Mouse (Mus musculus): ENCODE measurements around the gene Plcb1. TPM values are rescaled to one million over a fixed set of nuclear protein-coding genes. Genes with fewer than 3 reads are reported as not detected.
A peak's percentile ranks its signal among the peaks of the same experiment; 100 is the strongest.
"Not testable (repeated sequence)": the region's sequence is repeated elsewhere in the genome, so short reads cannot be mapped to it uniquely, and the experiment has no call there.

Gene Plcb1
- total RNA-seq, 2 experiments from 2014 or later, result 152 to 156 TPM

DNA sequence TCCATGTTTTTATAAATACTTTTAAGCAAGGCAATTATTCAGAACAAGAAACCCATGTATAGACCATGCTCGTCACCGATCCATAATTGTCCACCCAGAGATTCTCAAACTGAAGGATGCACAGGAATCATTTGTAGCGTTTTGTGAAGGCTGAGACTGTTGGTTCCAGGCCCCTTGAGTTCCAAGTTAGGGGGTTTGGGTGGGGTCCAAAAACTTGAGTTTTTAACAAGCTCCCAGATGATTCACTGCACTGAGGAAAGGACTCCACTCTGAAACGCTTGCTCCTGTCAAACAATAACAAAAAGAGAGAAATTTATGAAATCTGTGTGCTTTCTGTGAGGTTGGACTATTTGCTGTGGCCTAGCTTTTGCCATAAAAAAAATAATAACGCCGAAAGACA lies 186.5 kb downstream of the Plcb1 start:
- no peak for TF ChIP-seq CTCF (conservative IDR thresholded peaks at IDR 0.05)
- no peak for DNase-seq (ENCODE audit: low spot score in 2 of 2)
- peak overlapping the region; percentile 60 for H3K27ac ChIP-seq
- no peak overlapping the region for H3K4me3 ChIP-seq

DNA sequence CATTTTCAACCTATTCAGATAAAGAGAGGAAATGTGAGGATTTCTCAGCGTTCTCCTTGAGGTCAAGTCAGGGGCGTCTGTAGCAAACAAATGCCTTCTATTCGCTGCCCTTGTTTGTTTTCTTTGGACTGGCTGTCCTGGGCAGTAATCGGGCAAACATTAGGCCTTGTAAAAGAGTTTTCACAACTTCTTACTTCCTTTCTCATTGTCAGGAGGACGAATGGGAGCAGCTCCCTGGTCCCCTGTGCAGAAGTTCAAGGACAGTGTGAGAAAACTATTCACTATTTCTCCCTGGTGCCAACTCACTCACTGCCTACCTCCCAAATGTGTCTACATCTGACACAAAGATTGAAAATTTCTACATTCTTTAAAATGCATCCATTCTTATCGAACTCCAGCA lies 188.8 kb downstream of the Plcb1 start:
- Histone ChIP-seq H3K4me3 (no peak overlapping the region), H3K27ac (peak overlapping the region; percentile 60)
- DNase-seq (ENCODE audit: low spot score in 2 of 2), result no peak
- TF ChIP-seq CTCF (conservative IDR thresholded peaks at IDR 0.05), result no peak

DNA sequence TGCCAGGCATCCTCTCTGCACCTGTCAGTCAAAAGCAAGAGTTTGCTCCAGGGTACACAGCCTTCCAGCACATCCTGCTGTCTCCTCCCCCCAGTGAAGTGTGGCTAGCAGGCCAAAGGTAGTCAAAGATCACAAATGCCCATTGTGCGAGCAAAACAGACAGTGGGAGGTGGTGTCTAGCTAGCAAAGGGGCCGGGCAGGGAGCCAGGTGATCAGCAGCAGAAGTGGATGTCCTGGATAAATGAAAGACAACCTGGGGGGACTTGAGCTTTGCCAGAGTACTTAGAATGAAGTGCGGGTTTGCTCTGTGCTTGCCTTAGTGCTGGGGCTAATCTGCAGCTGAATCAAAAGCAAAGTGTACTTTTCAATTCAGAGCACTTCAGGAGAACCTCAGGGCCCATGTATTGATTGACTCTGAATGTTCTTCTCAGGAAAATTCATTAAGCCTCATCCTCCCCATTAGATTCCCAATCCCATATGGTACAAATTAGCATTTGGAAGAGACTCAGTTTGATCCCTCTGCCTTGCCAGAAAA lies 191.0 kb downstream of the Plcb1 start:
- H3K27ac ChIP-seq, result peak overlapping the region; percentile 67
- no peak overlapping the region for H3K4me3 ChIP-seq
- TF ChIP-seq CTCF (conservative IDR thresholded peaks at IDR 0.05), result no peak
- DNase-seq (ENCODE audit: low spot score in 2 of 2), result peak in 1 of 2 experiments; percentile 13

DNA sequence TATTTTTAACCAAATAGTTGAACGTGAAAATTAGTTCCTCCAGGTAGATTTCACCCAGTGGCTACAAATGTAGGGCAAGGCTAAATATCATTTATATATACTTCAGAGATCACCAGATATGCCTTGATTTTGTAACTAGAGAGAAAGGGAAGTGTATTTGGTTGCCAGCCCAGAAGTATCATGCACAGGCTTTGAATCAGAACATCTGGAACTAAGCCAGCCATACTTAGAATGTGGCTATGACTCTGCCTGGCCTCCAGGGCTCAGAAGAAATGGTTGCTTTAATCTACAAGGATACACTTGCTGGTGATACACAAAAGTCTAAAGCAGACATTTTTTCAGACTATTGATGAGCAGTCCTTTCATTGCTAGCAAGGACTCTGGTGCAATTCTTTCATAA lies 191.8 kb downstream of the Plcb1 start:
- no peak for DNase-seq (ENCODE audit: low spot score in 2 of 2)
- TF ChIP-seq CTCF (conservative IDR thresholded peaks at IDR 0.05), result peak; percentile 37
- Histone ChIP-seq H3K27ac (no peak overlapping the region), H3K4me3 (no peak overlapping the region)

DNA sequence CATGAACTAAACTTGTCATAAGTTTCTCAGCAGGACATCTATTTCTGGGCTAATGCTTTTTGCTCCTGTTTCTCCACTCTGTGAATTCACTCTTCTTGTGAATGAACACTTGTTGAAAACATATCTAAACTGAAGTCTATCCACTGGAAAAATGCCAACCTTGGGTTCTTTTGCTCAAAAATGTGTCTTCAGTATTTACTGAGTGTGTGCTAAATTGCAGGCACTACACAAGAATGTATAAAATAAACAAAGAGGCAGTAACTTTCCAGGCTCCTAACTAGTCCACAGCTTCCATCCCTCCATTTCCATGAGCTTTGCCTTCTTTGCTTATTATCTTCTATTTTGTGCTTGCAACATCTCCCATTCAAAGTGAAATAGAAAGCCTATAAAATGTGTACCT lies 195.5 kb downstream of the Plcb1 start:
- Histone ChIP-seq H3K27ac (no peak overlapping the region), H3K4me3 (no peak overlapping the region)
- DNase-seq (ENCODE audit: low spot score in 2 of 2), result no peak
- TF ChIP-seq CTCF (conservative IDR thresholded peaks at IDR 0.05), result no peak

DNA sequence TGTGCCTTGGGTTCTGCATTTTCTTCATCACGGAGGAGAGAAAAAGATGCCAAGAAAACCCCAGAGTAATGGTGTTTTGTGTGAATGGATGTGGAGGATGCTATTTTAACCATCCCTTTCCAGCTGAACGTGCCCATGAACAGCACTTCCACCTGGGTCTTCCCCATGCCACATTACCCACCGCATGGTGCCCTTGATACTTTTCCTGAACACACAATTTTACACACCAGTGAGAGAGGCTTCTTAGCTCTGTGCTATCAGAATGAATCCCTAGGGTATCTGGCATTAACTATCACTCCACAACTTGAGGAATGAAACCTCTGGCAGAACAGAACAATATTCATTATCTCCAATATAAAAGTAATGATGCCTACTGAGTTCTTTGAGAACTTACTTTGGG lies 199.0 kb downstream of the Plcb1 start:
- no peak overlapping the region for H3K4me3 ChIP-seq
- no peak for TF ChIP-seq CTCF (conservative IDR thresholded peaks at IDR 0.05)
- no peak overlapping the region for H3K27ac ChIP-seq
- DNase-seq (ENCODE audit: low spot score in 2 of 2), result no peak

DNA sequence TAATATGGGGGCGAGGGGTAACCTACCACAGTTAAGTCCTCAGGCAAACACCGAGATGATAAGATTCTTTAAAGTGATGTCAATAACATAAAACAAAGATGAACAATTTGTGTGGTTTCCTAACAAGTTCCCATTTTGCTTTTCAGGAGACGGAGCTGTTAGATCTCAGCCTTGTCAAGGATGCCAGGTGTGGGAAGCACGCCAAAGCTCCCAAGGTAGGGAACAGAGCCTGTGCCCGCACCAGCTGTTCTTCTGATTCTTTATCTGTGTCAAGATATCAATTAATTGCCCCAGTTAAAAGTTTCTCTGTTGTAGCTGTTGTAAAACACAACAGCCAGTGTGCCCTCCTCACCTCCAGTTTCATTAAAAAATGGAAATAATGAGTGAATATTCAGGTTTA lies 202.1 kb downstream of the Plcb1 start:
- TF ChIP-seq CTCF (conservative IDR thresholded peaks at IDR 0.05), result no peak
- DNase-seq (ENCODE audit: low spot score in 2 of 2), result no peak
- Histone ChIP-seq H3K4me3 (no peak overlapping the region), H3K27ac (no peak overlapping the region)

DNA sequence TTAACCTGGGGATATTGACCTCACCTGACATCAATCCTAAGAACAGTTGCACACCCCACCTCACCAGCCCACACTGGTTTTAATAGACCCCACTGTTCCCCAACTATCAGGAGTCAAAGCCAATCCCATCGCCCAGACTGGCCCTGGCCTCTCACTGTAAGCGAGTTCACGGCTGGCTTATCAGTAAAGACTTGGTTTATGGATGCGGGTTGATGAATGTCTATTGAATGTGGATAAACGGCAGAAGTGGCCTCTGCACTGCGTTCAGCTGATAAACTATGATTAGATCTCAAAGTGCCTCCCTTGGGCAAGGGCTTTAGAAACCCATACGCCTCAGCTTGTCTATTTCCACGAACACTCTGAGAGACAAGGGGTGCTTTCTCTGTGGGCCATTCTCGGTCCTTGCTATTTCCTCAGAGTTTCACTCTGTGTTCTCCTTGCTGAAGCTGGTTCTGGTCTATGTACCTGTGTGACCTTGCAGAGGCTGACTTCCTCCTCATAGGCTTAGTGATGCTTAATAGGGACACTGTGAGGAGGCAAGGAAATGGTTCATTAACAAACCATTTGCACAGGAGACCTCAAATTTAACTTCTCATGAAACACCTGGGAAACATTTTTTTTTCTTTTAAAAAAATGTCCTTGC lies 203.9 kb downstream of the Plcb1 start:
- no peak for DNase-seq (ENCODE audit: low spot score in 2 of 2)
- Histone ChIP-seq H3K27ac (peak overlapping the region; percentile 39; the same call in 1 of the 2 replicates), H3K4me3 (no peak overlapping the region)
- TF ChIP-seq CTCF (conservative IDR thresholded peaks at IDR 0.05), result no peak

DNA sequence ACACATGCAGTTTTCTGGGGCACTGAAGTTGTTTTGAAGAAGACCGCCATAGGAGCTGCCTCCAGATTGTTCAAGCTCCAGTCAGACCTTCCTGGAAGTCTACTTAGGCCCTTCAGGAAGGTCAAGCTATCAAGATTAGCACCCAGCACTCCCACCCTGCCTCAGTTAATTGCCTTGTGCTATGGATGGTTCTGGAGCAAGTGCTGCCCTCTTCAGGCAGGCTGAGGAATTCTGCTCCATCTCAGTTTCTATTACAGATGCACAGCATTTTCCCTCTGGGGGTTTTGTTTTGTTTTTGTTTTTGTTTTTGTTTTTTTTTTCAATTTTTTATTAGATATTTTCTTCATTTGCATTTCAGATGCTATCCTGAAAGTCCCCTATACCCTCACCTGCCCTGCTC lies 221.3 kb downstream of the Plcb1 start:
- no peak for DNase-seq (ENCODE audit: low spot score in 2 of 2)
- Histone ChIP-seq H3K27ac (no peak overlapping the region), H3K4me3 (no peak overlapping the region)
- TF ChIP-seq CTCF (conservative IDR thresholded peaks at IDR 0.05), result peak; percentile 77

DNA sequence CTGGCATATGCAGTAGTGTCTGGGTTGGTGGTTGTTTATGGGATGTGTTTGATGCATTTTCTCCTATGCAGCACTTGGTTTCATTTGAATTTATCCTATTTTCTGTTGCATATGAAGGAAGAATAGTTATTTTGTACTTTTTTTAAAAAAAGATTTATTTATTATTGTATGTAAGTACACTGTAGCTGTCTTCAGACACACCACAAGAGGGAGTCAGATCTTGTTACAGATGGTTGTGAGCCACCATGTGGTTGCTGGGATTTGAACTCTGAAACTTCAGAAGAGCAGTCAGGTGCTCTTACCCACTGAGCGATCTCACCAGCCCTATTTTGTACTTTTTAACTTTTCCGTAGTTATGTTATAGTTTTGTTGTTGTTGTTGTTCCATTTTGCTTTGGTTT lies 222.0 kb downstream of the Plcb1 start:
- not testable (repeated sequence) for H3K27ac ChIP-seq; DNase-seq (ENCODE audit: low spot score in 2 of 2); H3K4me3 ChIP-seq
- peak; percentile 56 for TF ChIP-seq CTCF (conservative IDR thresholded peaks at IDR 0.05)

DNA sequence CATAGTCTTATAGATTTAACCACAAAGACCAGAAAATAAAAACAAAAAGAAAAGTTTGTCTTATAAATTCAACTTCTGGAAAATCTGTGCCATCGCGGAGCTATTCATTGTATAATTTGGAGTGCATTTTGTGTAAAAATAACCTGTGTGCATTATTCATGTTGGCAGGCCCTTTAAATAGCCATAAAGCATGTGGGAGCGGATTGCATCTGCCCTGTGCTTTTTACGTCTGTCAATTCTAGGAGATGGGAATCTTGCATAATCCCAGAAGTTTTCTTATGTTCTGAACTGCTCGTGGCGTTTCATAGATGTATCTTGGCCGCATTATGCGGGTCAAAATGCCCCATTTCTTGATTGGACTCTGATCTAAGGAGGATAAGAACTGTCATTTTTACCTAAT lies 224.5 kb downstream of the Plcb1 start:
- peak; percentile 25 to 49 for DNase-seq (ENCODE audit: low spot score in 2 of 2)

DNA sequence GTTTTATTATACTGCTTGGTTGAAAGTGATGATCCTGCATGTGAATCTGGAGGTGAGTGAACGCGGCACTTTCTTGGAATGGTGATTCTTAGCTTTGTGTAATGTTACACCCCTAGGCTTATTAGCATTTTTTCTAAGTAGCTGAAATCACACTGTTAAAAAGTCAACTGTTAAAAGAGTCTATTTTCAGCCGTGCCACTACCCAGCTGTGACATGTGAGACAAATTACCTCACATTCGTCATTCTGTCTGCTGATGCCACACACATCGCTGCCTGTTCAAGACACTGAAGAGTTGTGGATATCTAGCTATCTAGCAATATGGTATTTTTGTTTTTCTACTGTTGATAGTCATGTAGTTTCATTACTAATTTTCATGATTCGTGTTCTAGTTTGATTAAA lies 229.6 kb downstream of the Plcb1 start:
- Histone ChIP-seq H3K27ac (no peak overlapping the region), H3K4me3 (no peak overlapping the region)
- no peak for DNase-seq (ENCODE audit: low spot score in 2 of 2)
- no peak for TF ChIP-seq CTCF (conservative IDR thresholded peaks at IDR 0.05)

More for the DNA sequence above, 224.5 kb downstream of the Plcb1 start:
- no peak for TF ChIP-seq CTCF (conservative IDR thresholded peaks at IDR 0.05)
- H3K27ac ChIP-seq, result peak overlapping the region; percentile 5; the same call in 1 of the 2 replicates
- no peak overlapping the region for H3K4me3 ChIP-seq

DNA sequence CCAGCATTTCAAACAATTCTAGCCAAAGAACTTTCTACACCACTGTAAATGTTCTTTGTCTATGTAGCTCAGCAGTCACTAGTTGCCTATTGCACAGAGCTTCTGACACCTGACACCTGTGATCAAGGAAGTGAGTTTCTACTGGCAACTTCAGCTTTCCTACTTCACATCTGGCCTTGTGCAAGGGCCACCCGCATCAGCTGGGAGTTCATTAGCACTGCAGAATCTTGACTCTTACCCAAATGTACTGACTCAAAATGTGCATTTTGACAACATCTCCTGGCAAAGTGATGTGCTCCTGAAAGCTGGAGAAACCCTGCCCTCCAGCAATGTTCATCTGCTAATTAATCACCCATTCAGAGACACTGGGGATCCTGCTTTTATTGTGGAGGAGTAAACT lies 232.4 kb downstream of the Plcb1 start:
- no peak for DNase-seq (ENCODE audit: low spot score in 2 of 2)
- H3K27ac ChIP-seq, result no peak overlapping the region
- TF ChIP-seq CTCF (conservative IDR thresholded peaks at IDR 0.05), result no peak
- H3K4me3 ChIP-seq, result no peak overlapping the region

DNA sequence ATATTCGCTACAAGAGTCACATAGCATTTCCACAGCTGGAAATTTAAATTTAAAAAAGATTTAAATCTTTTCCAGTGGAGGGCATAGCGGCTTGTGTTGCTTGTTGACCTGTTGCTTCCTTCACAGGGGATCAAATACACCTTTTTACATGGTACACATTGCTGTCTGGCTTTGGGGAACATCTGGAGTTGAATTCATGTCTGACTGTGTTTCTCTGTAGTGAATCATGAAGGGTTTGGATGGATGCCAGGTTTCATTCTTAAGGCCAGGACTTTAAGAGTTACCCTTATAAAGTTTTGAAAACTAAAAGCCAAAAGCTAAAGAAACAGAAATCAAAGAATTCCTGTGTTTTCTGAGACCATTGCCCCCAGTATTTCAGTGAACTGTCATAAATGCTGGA lies 232.8 kb downstream of the Plcb1 start:
- no peak for TF ChIP-seq CTCF (conservative IDR thresholded peaks at IDR 0.05)
- no peak overlapping the region for H3K4me3 ChIP-seq

More for the DNA sequence above, 232.8 kb downstream of the Plcb1 start:
- DNase-seq (ENCODE audit: low spot score in 2 of 2), result no peak
- no peak overlapping the region for H3K27ac ChIP-seq

Measured in layer of hippocampus, adult 2 months (tissue).